28 mouse cellular contexts compared by ENCODE assay signal in genomic region chr3:55008965-55009741, GRCm38 (mm10). TPM values are rescaled to one million over a fixed set of nuclear protein-coding genes. Genes with fewer than 3 reads are reported as not detected.
"Had no signal": no experiment of that assay in that cellular context is flagged by ENCODE, and none has a peak within 500 bp of the region (broad histone marks: within the 10 kb centered on the region; RNA-seq: fewer than 3 reads in every experiment).

No protein-coding gene starts in this region.

- H3K36me3 ChIP-seq: heart, embryonic 10.5 days; heart, embryonic 12.5 days; hindbrain, embryonic 10.5 days; hindbrain, embryonic 13.5 days; hindbrain, embryonic 15.5 days; intestine, embryonic 15.5 days; limb, embryonic 10.5 days; limb, embryonic 12.5 days had no signal

- H3K4me3 ChIP-seq: gastrocnemius, adult 2 months; heart, embryonic 10.5 days; heart, embryonic 12.5 days; hindbrain, embryonic 10.5 days; hindbrain, embryonic 13.5 days; hindbrain, embryonic 15.5 days; intestine, embryonic 15.5 days; layer of hippocampus, adult 2 months; left cerebral cortex, adult 2 months; limb, embryonic 10.5 days; limb, embryonic 12.5 days had no signal

- H3K27ac ChIP-seq: gastrocnemius, adult 2 months; heart, embryonic 10.5 days; hindbrain, embryonic 10.5 days; hindbrain, embryonic 13.5 days; hindbrain, embryonic 15.5 days; intestine, embryonic 15.5 days; layer of hippocampus, adult 2 months; left cerebral cortex, adult 2 months; limb, embryonic 10.5 days; limb, embryonic 12.5 days had no signal

- ATAC-seq: inflammation-experienced regulatory T-cells, adult 6 months; intestine, embryonic 15.5 days; intestine, postnatal 0 days had no signal

- H3K27me3 ChIP-seq: heart, embryonic 12.5 days; hindbrain, embryonic 13.5 days; hindbrain, embryonic 15.5 days; intestine, embryonic 15.5 days had no signal

- H3K4me1 ChIP-seq: heart, embryonic 10.5 days; heart, embryonic 12.5 days; hindbrain, embryonic 15.5 days; intestine, embryonic 15.5 days; limb, embryonic 10.5 days had no signal

- H3K4me2 ChIP-seq: heart, embryonic 12.5 days; hindbrain, embryonic 13.5 days; hindbrain, embryonic 15.5 days; intestine, embryonic 15.5 days; limb, embryonic 12.5 days; liver, embryonic 11.5 days had no signal

- DNase-seq: gastrocnemius, adult 2 months; gastrocnemius, postnatal 10 days; gastrocnemius, postnatal 25 days; heart, adult 18-20 months; heart, postnatal 10 days; heart, postnatal 4 days; kidney, adult 18-20 months; kidney, adult 8-10 months; kidney, postnatal 10 days; kidney, postnatal 25 days; kidney, postnatal 4 days; liver had no signal

- H3K9me3 ChIP-seq: heart, embryonic 10.5 days; heart, embryonic 12.5 days; hindbrain, embryonic 10.5 days; hindbrain, embryonic 13.5 days; hindbrain, embryonic 15.5 days; intestine, embryonic 15.5 days; limb, embryonic 10.5 days; limb, embryonic 12.5 days had no signal

- H3K9ac ChIP-seq: heart, embryonic 12.5 days; hindbrain, embryonic 13.5 days; hindbrain, embryonic 15.5 days; intestine, embryonic 15.5 days; limb, embryonic 12.5 days had no signal

RNA-seq across cellular contexts. Expression of gene Ccna1, which starts 46.1 kb away (rescaled TPM):
- total RNA-seq: gastrocnemius, adult 2 months; gastrocnemius, postnatal 25 days; granulocyte monocyte progenitor cell, adult 5-6 weeks; heart, adult 18-20 months; heart, adult 8-10 months; heart, postnatal 25 days had no signal
- polyA plus RNA-seq: inflammation-experienced regulatory T-cells, adult 6 months had no signal
